Mouse (Mus musculus) frontal cortex, postnatal 10 days (tissue): Measurements from ENCODE around the gene Adamts2.

Source experiments
- DNase-seq, 2 experiments: peaks; one replicate each; pipeline ENCODE4 v3.0.0; 2022; ENCODE audit warnings: low spot score in 2 of 2, mixed read lengths in 1 of 2

The Adamts2 gene

DNA sequence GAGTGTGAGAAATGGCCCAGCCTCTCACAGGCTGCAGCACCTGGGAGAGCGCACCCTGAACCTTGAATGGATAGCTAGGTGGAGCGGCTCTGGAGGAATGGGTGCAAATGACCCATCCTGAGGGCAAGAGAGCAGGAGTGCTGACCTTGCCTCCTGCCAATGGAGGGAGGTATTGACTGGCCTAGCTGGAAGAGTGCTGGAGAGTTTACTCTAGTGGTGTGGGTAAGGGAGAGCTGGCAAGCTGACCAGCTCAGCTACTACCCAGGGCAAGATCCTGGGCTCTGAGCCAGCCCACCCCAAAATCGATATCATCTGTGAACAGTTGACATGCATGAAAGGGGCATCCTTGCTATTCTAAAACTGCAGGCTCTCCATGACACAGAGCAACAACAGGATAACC is 244.1 kb downstream of the Adamts2 start:
- DNase-seq, result no peak

- peak in 1 of 2 experiments; percentile 22 for DNase-seq
Observed at GRCm38 (mm10) chr11:50847047-50847446, 245.2 kb downstream of the Adamts2 start.

DNA sequence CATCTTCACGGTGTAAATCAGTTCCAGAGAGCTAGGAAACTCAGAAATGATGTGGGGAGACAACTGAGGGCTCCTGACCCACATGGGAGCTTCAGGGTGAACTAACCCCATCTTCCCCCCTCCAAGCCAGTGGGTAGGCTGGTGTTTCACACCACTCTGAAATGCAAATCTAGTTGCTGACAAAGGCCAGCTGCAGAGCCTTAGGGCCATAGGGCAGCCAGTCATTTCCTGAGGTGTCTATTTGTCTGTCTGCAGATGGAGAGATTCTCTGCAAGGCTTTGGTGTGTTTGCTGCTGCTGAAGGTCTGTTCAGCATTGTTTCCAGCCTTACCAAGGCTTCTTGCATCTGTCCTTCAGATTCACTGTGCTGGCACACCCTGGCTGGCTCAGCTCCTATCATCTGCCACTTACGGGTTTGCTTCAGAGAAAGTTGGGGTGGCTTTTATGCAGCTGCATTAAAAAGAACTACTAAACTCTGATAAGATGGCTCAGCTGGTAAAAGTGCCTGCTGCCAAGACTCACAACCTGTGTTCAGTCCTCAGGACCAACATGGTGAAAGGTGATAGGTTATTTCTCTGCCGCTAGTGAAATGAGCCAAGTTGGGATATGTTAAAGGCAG is 246.7 kb downstream of the Adamts2 start:
- no peak for DNase-seq

DNA sequence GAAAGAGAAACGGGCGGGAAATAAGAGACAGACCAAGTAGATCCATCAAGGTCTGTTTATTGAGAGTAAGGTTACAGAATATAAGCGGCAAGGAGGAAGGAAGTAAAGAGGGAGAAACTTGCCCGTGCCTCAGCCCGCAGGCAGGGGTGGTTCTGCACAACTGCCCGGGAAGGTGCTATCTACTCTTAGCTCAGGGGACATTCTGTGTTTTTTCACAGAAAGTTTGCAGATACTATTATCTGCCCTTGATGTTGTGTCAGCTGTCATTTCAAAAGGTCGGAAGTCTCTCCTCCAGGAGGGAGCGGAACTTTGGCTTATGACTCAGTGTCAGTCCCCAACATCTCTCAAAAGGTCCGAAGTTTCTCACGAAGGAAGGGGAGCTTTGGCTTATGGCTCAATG is 247.4 kb downstream of the Adamts2 start:
- no peak for DNase-seq

DNA sequence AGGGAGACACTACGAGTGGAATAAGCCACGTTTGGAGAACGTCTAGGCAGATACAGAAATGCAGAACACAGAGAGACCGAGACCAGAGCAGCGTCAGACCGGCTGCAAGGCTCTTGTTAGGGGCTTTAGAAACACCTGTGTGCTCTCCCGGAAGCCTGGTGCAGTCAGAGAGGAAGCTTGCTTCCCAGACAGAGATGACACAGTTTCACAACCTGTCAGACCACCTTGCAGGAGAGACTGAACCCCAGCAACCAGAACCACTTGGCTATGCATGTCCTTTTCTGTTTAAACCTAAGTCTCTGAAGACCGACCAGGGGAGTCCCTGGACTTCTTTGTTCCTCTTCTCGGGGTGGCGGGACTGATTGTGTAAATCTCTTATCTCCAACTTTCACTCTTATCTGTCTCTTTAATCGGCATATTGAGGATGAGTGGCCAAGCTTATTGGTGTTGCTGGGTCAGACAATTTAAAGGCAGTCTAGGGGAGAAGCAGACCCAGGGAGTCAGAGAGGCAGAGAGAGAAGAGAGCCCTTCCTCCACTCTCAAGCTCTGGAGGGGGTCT is 248.4 kb downstream of the Adamts2 start, which contains the start of gene Grm6:
Gene Grm6, plus strand, starts transcription at position 509 of the 559 bp plus-strand sequence.
- no peak for DNase-seq

- no peak for DNase-seq
Observed at GRCm38 (mm10) chr11:50850989-50851601, 249.2 kb downstream of the Adamts2 start.
